Mouse (Mus musculus): ENCODE results near the gene Lgals3bp. TPM values are rescaled to one million over a fixed set of nuclear protein-coding genes. Genes with fewer than 3 reads are reported as not detected.
A peak's percentile ranks its signal among the peaks of the same experiment; 100 is the strongest.

Lgals3bp gene
- total RNA-seq, 1 experiment: 1.5 TPM

- in situ Hi-C loops (cut with MboI; ENCODE audit: low sequenced_read_pairs in 2 of 2, unreplicated experiment in 2 of 2): no loop called here
- Histone ChIP-seq H3K9ac (ENCODE audit: insufficient read depth, low read depth, low read length, poor library complexity, severe bottlenecking) (no peak overlapping the region), H3K36me3 (ENCODE audit: control insufficient read depth, insufficient read depth, low read length, poor library complexity, severe bottlenecking) (no peaks in the 10 kb centered on the region), H3K4me1 (ENCODE audit: control insufficient read depth in 2 of 2, insufficient read depth in 2 of 2, low read length in 2 of 2, poor library complexity in 1 of 2) (peaks cover 0 to 2% of the 10 kb centered on the region in 2 experiments; a peak in 2 of 4 replicates), H3K4me3 (ENCODE audit: insufficient read depth in 1 of 2, low read depth in 1 of 2, low read length in 2 of 2, poor library complexity in 1 of 2, severe bottlenecking in 1 of 2) (no peak overlapping the region), H3K9me3 (ENCODE audit: control insufficient read depth, insufficient read depth, low read depth, low read length) (no peaks in the 10 kb centered on the region), H3K27ac (ENCODE audit: insufficient read depth, low read depth, low read length, poor library complexity, severe bottlenecking) (no peak overlapping the region)
- TF ChIP-seq ZNF384 (IDR thresholded peaks at IDR 0.05; ENCODE audit: low read depth, low read length) (no peak), CHD2 (IDR thresholded peaks at IDR 0.05; ENCODE audit: low read depth, low read length) (no peak), HCFC1 (IDR thresholded peaks at IDR 0.05; ENCODE audit: borderline replicate concordance, insufficient read depth, low read length) (no peak), ZC3H11A (IDR thresholded peaks at IDR 0.05; ENCODE audit: borderline replicate concordance, low read depth, low read length) (no peak), MAFK (IDR thresholded peaks at IDR 0.05; ENCODE audit: insufficient read depth, low read depth, low read length) (no peak)
- no peak for DNase-seq (ENCODE audit: low read depth, low spot score)
Observed at GRCm38 (mm10) chr11:118427266-118427779, 25.4 kb upstream of the Lgals3bp start.

- Histone ChIP-seq H3K27ac (ENCODE audit: insufficient read depth, low read depth, low read length, poor library complexity, severe bottlenecking) (no peak overlapping the region), H3K36me3 (ENCODE audit: control insufficient read depth, insufficient read depth, low read length, poor library complexity, severe bottlenecking) (no peaks in the 10 kb centered on the region), H3K4me1 (ENCODE audit: control insufficient read depth in 2 of 2, insufficient read depth in 2 of 2, low read length in 2 of 2, poor library complexity in 1 of 2) (peaks cover 0 to 2% of the 10 kb centered on the region in 2 experiments; a peak in 2 of 4 replicates), H3K9me3 (ENCODE audit: control insufficient read depth, insufficient read depth, low read depth, low read length) (no peaks in the 10 kb centered on the region), H3K9ac (ENCODE audit: insufficient read depth, low read depth, low read length, poor library complexity, severe bottlenecking) (no peak overlapping the region), H3K4me3 (ENCODE audit: insufficient read depth in 1 of 2, low read depth in 1 of 2, low read length in 2 of 2, poor library complexity in 1 of 2, severe bottlenecking in 1 of 2) (no peak overlapping the region)
- no peak for TF ChIP-seq HCFC1 (IDR thresholded peaks at IDR 0.05; ENCODE audit: borderline replicate concordance, insufficient read depth, low read length)
- TF ChIP-seq MAFK (IDR thresholded peaks at IDR 0.05; ENCODE audit: insufficient read depth, low read depth, low read length): no peak
- no peak for TF ChIP-seq ZC3H11A (IDR thresholded peaks at IDR 0.05; ENCODE audit: borderline replicate concordance, low read depth, low read length)
- TF ChIP-seq ZNF384 (IDR thresholded peaks at IDR 0.05; ENCODE audit: low read depth, low read length): no peak
- no peak for TF ChIP-seq CHD2 (IDR thresholded peaks at IDR 0.05; ENCODE audit: low read depth, low read length)
- in situ Hi-C loops (cut with MboI; ENCODE audit: low sequenced_read_pairs in 2 of 2, unreplicated experiment in 2 of 2): no loop called here
- DNase-seq (ENCODE audit: low read depth, low spot score): no peak
Observed at GRCm38 (mm10) chr11:118426765-118427164, 24.9 kb upstream of the Lgals3bp start.

- H3K36me3 ChIP-seq (ENCODE audit: control insufficient read depth, insufficient read depth, low read length, poor library complexity, severe bottlenecking): no peaks in the 10 kb centered on the region
- no peak for DNase-seq (ENCODE audit: low read depth, low spot score)
- TF ChIP-seq MAFK (IDR thresholded peaks at IDR 0.05; ENCODE audit: insufficient read depth, low read depth, low read length): no peak
- TF ChIP-seq ZC3H11A (IDR thresholded peaks at IDR 0.05; ENCODE audit: borderline replicate concordance, low read depth, low read length): no peak
- TF ChIP-seq HCFC1 (IDR thresholded peaks at IDR 0.05; ENCODE audit: borderline replicate concordance, insufficient read depth, low read length): no peak
- TF ChIP-seq ZNF384 (IDR thresholded peaks at IDR 0.05; ENCODE audit: low read depth, low read length): no peak
- no peak for TF ChIP-seq CHD2 (IDR thresholded peaks at IDR 0.05; ENCODE audit: low read depth, low read length)
- no peak overlapping the region for H3K9ac ChIP-seq (ENCODE audit: insufficient read depth, low read depth, low read length, poor library complexity, severe bottlenecking)
- no peak overlapping the region for H3K4me3 ChIP-seq (ENCODE audit: insufficient read depth in 1 of 2, low read depth in 1 of 2, low read length in 2 of 2, poor library complexity in 1 of 2, severe bottlenecking in 1 of 2)
- peaks cover 0 to 2% of the 10 kb centered on the region in 2 experiments; a peak in 2 of 4 replicates for H3K4me1 ChIP-seq (ENCODE audit: control insufficient read depth in 2 of 2, insufficient read depth in 2 of 2, low read length in 2 of 2, poor library complexity in 1 of 2)
- no peak overlapping the region for H3K27ac ChIP-seq (ENCODE audit: insufficient read depth, low read depth, low read length, poor library complexity, severe bottlenecking)
- in situ Hi-C loops (cut with MboI; ENCODE audit: low sequenced_read_pairs in 2 of 2, unreplicated experiment in 2 of 2): no loop called here
- no peaks in the 10 kb centered on the region for H3K9me3 ChIP-seq (ENCODE audit: control insufficient read depth, insufficient read depth, low read depth, low read length)
Observed at GRCm38 (mm10) chr11:118424621-118425335, 22.9 kb upstream of the Lgals3bp start.

- Histone ChIP-seq H3K36me3 (ENCODE audit: control insufficient read depth, insufficient read depth, low read length, poor library complexity, severe bottlenecking) (no peaks in the 10 kb centered on the region), H3K9ac (ENCODE audit: insufficient read depth, low read depth, low read length, poor library complexity, severe bottlenecking) (no peak overlapping the region), H3K9me3 (ENCODE audit: control insufficient read depth, insufficient read depth, low read depth, low read length) (no peaks in the 10 kb centered on the region), H3K4me3 (ENCODE audit: insufficient read depth in 1 of 2, low read depth in 1 of 2, low read length in 2 of 2, poor library complexity in 1 of 2, severe bottlenecking in 1 of 2) (no peak overlapping the region), H3K4me1 (ENCODE audit: control insufficient read depth in 2 of 2, insufficient read depth in 2 of 2, low read length in 2 of 2, poor library complexity in 1 of 2) (no peaks in the 10 kb centered on the region), H3K27ac (ENCODE audit: insufficient read depth, low read depth, low read length, poor library complexity, severe bottlenecking) (no peak overlapping the region)
- in situ Hi-C loops (cut with MboI; ENCODE audit: low sequenced_read_pairs in 2 of 2, unreplicated experiment in 2 of 2): no loop called here
- DNase-seq (ENCODE audit: low read depth, low spot score): peak; percentile 82
- TF ChIP-seq CHD2 (IDR thresholded peaks at IDR 0.05; ENCODE audit: low read depth, low read length) (no peak), ZC3H11A (IDR thresholded peaks at IDR 0.05; ENCODE audit: borderline replicate concordance, low read depth, low read length) (peak; percentile 26; the same call in 1 of the 2 replicates), HCFC1 (IDR thresholded peaks at IDR 0.05; ENCODE audit: borderline replicate concordance, insufficient read depth, low read length) (no peak), MAFK (IDR thresholded peaks at IDR 0.05; ENCODE audit: insufficient read depth, low read depth, low read length) (no peak)
Observed at GRCm38 (mm10) chr11:118423266-118423971, 21.5 kb upstream of the Lgals3bp start.

Data from ES-E14 (cell line).